In the genomic region with DNA sequence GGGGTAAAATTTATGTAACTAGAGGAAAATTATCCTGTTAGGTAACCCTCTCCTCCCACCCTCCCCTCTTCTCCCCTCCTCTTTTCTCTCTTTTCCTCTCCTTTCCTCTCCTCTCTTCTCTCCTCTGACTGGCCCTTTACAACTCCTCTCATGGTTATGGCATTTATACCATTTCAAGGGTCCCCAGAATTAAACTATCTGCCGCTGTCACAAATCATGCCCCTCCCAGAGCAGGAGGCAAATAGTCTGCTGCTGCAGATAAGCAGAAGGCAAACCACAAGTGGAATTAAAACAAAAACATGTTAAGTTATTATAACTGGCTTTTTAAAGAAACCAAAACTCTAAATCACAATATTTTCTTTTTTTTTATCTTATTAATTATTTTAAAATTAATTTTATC, we compare ENCODE assay signal across 14 mouse cellular contexts.
"Had no signal": no experiment of that assay in that cellular context is flagged by ENCODE, and none has a peak within 500 bp of the region (broad histone marks: within the 10 kb centered on the region; RNA-seq: fewer than 3 reads in every experiment).

No protein-coding gene starts in this region.

- DNase-seq: kidney, adult 11 months; kidney, postnatal 10 days; kidney, postnatal 4 days; lung, postnatal 14 days; thymus, adult 18-20 months; thymus, postnatal 25 days had no signal

- H3K27ac ChIP-seq: layer of hippocampus, adult 2 months; limb, embryonic 12.5 days; lung, embryonic 15.5 days; macrophage; midbrain, embryonic 15.5 days; neural tube, embryonic 12.5 days had no signal

- H3K9ac ChIP-seq: limb, embryonic 12.5 days; lung, embryonic 15.5 days; midbrain, embryonic 15.5 days; neural tube, embryonic 12.5 days had no signal

- H3K36me3 ChIP-seq: limb, embryonic 12.5 days; lung, embryonic 15.5 days; midbrain, embryonic 15.5 days; neural tube, embryonic 12.5 days had no signal

- H3K4me2 ChIP-seq: limb, embryonic 12.5 days; lung, embryonic 15.5 days; midbrain, embryonic 11.5 days; midbrain, embryonic 15.5 days; neural tube, embryonic 12.5 days had no signal

- H3K4me3 ChIP-seq: layer of hippocampus, adult 2 months; limb, embryonic 12.5 days; lung, embryonic 15.5 days; megakaryocyte, embryonic 14.5 days; midbrain, embryonic 15.5 days; neural tube, embryonic 12.5 days had no signal

- H3K9me3 ChIP-seq: limb, embryonic 12.5 days; lung, embryonic 15.5 days; megakaryocyte, embryonic 14.5 days; midbrain, embryonic 15.5 days; neural tube, embryonic 12.5 days had no signal

- H3K4me1 ChIP-seq: limb, embryonic 12.5 days; lung, embryonic 15.5 days; megakaryocyte, embryonic 14.5 days; midbrain, embryonic 15.5 days; neural tube, embryonic 12.5 days had no signal

- H3K27me3 ChIP-seq: limb, embryonic 12.5 days; lung, embryonic 15.5 days; megakaryocyte, embryonic 14.5 days; midbrain, embryonic 15.5 days; neural tube, embryonic 12.5 days had no signal

- ATAC-seq: midbrain, embryonic 15.5 days had no signal
